Mouse (Mus musculus) thymus, adult 2 months (tissue): ENCODE measurements around the gene Gm21903. TPM values are rescaled to one million over a fixed set of nuclear protein-coding genes. Genes with fewer than 3 reads are reported as not detected.
"Not testable (repeated sequence)": the region's sequence is repeated elsewhere in the genome, so short reads cannot be mapped to it uniquely, and the experiment has no call there.

ENCODE experiments used
- DNase-seq: peaks from one replicate; pipeline ENCODE4 v3.0.0; 2021
- H3K27ac ChIP-seq: fragments of 200-500 bp; 2 replicates; pipeline ENCODE4 v1.5.1; 2012; ENCODE audit warnings: low read length, control low read depth; ENCODE audit not compliant: control insufficient read depth, insufficient read depth
- H3K27me3 ChIP-seq: fragments of 200-500 bp; 2 replicates; pipeline ENCODE4 v1.6.1; 2012; ENCODE audit warnings: mild to moderate bottlenecking, low read length, moderate library complexity, mixed read lengths; ENCODE audit not compliant: control insufficient read depth, insufficient read depth
- H3K36me3 ChIP-seq: fragments of 200-500 bp; 2 replicates; pipeline ENCODE4 v1.6.1; 2012; ENCODE audit warnings: mild to moderate bottlenecking, low read length, moderate library complexity; ENCODE audit not compliant: control insufficient read depth, insufficient read depth
- H3K4me1 ChIP-seq: fragments of 200-500 bp; replicated peaks from 2 replicates; pipeline ENCODE4 v1.6.1; 2012; ENCODE audit warnings: low read length; ENCODE audit not compliant: control insufficient read depth, insufficient read depth
- H3K4me3 ChIP-seq: fragments of 200-500 bp; 2 replicates; pipeline ENCODE4 v1.5.1; 2012; ENCODE audit warnings: mild to moderate bottlenecking, low read length, control low read depth, moderate library complexity; ENCODE audit not compliant: control insufficient read depth, insufficient read depth
- CTCF ChIP-seq: fragments of 200-500 bp; IDR thresholded peaks from 2 replicates; pipeline ENCODE4 v1.5.1; 2012; ENCODE audit warnings: mild to moderate bottlenecking, control low read depth, low read length, moderate library complexity, borderline replicate concordance; ENCODE audit not compliant: control insufficient read depth, poor library complexity, insufficient read depth; ENCODE audit errors: extremely low read depth
- POLR2A ChIP-seq: fragments of 200-500 bp; IDR thresholded peaks from 2 replicates; pipeline ENCODE4 v1.6.1; 2012; ENCODE audit warnings: mild to moderate bottlenecking, low read length, control low read depth, moderate library complexity; ENCODE audit not compliant: control insufficient read depth, poor library complexity, insufficient read depth; ENCODE audit errors: extremely low read depth
- WGBS: fragments of 180-500 bp; shearing (Covaris S2); methylation state at CpG from one replicate; pipeline ENCODE4 v1.1.7; 2018; 5-methylcytosine and 5-hydroxymethylcytosine counted together
- polyA plus RNA-seq: library from polyadenylated mRNA; depleted of rRNA; stranded (reverse); fragments of >200 nt; gene quantifications from 2 replicates; pipeline ENCODE4 v1.2.3, GENCODE M21; 2012; rRNA removed

Gene Gm21903
- polyA plus RNA-seq = not detected in 2 replicates

DNA sequence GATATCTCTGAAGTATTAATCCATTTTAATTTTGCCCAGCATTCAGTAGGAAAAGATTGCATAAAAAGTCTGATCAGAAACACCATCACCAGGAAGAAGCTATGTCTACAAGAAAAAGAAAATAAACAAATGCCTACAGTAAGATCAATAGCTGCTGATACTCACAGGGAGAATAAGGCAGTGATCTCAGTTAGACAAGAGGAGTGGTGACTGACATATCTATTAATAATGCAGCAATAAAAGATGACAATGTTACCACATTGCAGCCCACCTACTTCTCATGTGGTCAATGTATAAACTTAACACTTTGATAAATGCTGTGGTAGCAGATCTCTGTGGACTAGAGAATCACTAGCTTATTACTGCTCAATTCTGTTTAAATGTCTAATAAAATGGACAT lies at the start of gene Gm21903:
TSS of gene Gm21903 (minus strand) at position 101 of the 400 bp plus-strand sequence.
- Histone ChIP-seq H3K27ac (no peak within 1 kb of the TSS), H3K27me3 (no peaks in the 10 kb centered on the region), H3K4me1 (no peaks in the 10 kb centered on the region), H3K36me3 (no peaks in the 10 kb centered on the region), H3K4me3 (no peak within 1 kb of the TSS)
- TF ChIP-seq CTCF (no peak), POLR2A (no peak)
- no peak for DNase-seq

DNA sequence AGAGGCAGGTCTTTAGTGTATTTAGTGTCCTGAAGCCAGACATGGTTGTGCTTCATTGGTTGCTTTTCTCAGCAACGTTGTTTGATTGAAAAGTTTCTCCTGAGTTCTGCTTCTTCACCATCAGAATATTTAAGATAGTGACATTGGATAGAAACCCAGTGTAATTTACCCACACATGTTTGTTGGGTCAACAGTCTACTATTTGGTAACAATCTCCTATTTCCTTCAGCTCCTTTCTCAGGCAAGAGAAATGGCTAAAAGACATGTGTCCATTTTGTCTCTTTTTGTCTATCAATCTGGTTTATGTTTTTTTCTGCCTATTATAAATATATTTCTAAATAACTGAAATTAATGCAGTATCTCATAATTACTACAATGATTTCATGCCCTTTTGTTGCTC lies 33.8 kb upstream of the Gm21903 start, which contains the start of gene Esp23:
TSS of gene Esp23 (minus strand) at position 101 of the 400 bp plus-strand sequence.
- Histone ChIP-seq H3K36me3 (no peaks in the 10 kb centered on the region), H3K4me1 (no peaks in the 10 kb centered on the region), H3K27ac (no peak within 1 kb of the TSS), H3K27me3 (no peaks in the 10 kb centered on the region), H3K4me3 (no peak within 1 kb of the TSS)
- 44% methylated on average over 1 of the region's 1 CpGs for WGBS
- TF ChIP-seq CTCF (no peak), POLR2A (no peak)
- DNase-seq = no peak

DNA sequence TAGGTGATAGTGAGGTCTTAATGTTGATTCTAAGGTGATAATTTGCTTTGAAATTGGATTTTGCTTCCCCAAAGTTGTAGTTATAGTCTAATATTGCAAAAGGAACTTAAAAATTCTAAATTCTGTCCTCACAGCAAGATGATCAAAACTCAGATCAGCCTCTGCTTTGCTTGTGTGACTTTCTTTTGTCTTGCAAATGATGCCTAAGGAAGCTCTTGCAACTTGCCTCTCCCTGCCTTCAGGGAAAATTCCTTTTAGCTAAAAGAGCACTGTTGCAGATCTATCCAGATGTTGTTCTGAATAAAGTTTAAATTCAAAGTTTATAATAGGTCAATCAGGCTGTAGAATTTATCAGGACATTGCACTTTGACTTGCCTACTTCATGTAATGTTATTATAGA lies 20.5 kb upstream of the Gm21903 start:
- Histone ChIP-seq H3K4me1 (no peaks in the 10 kb centered on the region), H3K27ac (no peak overlapping the region), H3K36me3 (no peaks in the 10 kb centered on the region), H3K27me3 (no peaks in the 10 kb centered on the region), H3K4me3 (no peak overlapping the region)
- no peak for DNase-seq
- TF ChIP-seq POLR2A (no peak), CTCF (no peak)

DNA sequence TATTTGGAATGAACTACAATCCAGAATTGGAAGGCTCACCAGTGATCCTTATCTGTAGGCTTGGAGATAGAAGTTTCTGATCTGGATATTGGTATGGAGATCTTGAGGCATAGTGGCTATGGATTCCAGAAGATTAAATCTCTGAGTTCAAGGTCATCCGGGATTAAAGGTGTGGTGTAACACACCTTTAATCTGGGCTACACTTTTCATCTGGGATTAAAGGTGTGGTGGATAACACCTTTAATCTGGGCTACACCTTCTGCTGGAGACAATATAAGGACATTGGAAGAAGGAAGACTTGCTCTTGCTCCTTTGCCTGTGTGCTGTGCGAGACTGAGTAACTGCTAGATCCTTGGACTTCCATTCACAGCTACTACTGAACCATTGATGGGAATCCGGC lies 6.7 kb downstream of the Gm21903 start, which contains the start of gene Esp24:
TSS of gene Esp24 (plus strand) at position 301 of the 400 bp plus-strand sequence.
- not testable (repeated sequence) for H3K27me3 ChIP-seq, H3K36me3 ChIP-seq, H3K27ac ChIP-seq, DNase-seq, H3K4me1 ChIP-seq, H3K4me3 ChIP-seq
- 91% methylated on average over 3 of the region's 3 CpGs for WGBS

DNA sequence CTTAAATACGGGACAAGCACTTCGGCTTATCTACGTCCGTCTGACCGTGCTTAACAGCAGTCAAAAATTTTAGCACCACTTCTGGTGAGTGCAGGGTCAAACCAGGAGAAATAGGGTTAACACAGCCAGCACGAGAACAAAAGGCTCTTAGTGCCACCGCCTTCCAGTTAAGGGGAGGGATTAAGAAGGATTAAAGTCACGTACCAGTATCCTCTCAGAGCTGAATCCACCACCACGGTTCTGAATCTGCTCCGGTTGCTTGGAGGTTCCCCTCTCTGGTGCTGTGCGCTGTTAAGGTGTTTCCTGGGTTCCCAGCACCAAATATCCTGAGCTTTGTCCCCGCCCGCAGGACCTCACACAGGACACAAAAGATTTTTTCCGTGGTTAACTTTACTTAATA lies 26.0 kb downstream of the Gm21903 start:
- no peaks in the 10 kb centered on the region for H3K4me1 ChIP-seq
- H3K27ac ChIP-seq = no peak overlapping the region
- 79% methylated on average over 14 of the region's 14 CpGs for WGBS
- no peak for TF ChIP-seq CTCF
- no peak for TF ChIP-seq POLR2A
- no peak overlapping the region for H3K4me3 ChIP-seq
- H3K36me3 ChIP-seq = no peaks in the 10 kb centered on the region
- no peaks in the 10 kb centered on the region for H3K27me3 ChIP-seq
- DNase-seq = no peak

DNA sequence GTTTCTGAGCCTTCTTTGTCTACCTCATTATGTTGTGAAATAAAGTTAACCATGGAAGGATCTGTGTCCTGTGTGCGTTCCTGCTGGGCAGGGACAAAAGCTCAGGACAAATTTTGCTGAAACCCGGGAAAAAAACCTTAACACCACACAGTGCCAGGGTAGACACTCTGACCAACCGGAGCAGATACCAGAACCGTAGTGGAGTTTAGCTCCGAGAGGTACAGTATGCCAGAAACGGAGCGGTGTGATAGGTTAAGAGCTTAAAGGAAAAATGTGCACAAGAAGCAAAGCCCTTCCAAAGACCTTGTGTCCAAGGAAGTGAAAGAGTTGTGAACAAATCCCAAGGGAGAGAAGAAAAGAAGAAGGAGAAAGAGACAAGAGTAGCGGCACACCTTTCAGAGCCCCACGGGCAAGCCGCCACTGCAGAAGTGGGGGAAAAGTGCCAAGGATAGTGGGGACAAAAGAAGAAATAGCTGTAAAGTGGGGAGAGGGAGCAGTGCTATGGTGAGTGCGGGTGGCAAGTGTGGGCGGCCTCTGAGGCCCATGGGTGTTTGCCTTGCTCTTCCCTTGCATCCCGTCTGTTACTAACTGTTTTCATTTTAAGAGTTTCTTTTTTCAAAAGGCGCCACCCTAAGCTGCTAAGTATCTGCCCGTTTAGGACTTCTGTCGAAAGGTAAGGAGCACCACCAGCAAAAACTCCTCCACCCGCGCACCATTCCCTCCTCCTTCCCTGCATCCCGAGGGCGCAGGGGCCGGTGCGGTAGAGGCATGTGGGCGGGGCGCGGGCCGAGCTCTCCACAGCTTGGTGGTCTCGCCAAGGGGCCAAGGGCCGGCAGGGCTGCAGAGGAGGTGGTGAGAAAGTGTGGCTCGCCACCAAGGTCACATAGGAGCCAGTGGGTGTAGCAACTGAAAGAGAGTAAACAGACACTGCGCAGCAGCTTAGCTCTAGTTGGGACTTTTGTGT lies 32.2 kb downstream of the Gm21903 start:
- H3K27ac ChIP-seq = no peak overlapping the region
- H3K4me1 ChIP-seq = no peaks in the 10 kb centered on the region
- WGBS = 40% methylated on average over 30 of the region's 30 CpGs
- TF ChIP-seq POLR2A (no peak), CTCF (no peak)
- no peaks in the 10 kb centered on the region for H3K36me3 ChIP-seq
- H3K4me3 ChIP-seq = no peak overlapping the region
- no peaks in the 10 kb centered on the region for H3K27me3 ChIP-seq
- no peak for DNase-seq

DNA sequence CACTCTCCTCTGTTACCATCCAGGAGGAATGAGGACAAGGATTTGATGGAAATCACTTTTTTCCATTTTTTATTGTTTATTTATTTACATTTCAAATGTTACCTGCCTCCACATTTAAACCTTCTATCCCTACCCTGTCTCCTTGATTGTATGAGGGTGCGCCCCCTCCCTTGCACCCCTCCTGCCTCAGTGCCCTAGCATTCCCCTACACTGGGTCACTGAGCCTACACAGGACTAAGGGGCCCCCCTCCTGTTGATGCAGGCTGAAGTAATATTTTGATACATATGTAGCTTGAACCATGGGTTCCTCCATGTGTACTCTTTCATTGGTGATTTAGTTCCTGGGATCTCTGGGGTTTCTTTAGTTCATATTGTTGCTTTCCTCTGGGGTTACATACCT lies 33.3 kb downstream of the Gm21903 start:
- Histone ChIP-seq H3K4me1 (no peaks in the 10 kb centered on the region), H3K27ac (no peak overlapping the region), H3K36me3 (no peaks in the 10 kb centered on the region), H3K27me3 (no peaks in the 10 kb centered on the region), H3K4me3 (no peak overlapping the region)
- 91% methylated on average over 1 of the region's 1 CpGs for WGBS
- TF ChIP-seq CTCF (no peak), POLR2A (no peak)
- DNase-seq = no peak

Other genes starting within 250 kb of the Gm21903 start
- gene Esp24, start 6.6 kb downstream of the Gm21903 start, polyA plus RNA-seq = not detected in 2 replicates
- not detected in 2 replicates for gene Esp23, start 33.7 kb upstream of the Gm21903 start, polyA plus RNA-seq
- not detected in 2 replicates for gene Esp22, start 52.0 kb upstream of the Gm21903 start, polyA plus RNA-seq